Mouse (Mus musculus): Measurements from ENCODE around the gene Elf2.

DNA sequence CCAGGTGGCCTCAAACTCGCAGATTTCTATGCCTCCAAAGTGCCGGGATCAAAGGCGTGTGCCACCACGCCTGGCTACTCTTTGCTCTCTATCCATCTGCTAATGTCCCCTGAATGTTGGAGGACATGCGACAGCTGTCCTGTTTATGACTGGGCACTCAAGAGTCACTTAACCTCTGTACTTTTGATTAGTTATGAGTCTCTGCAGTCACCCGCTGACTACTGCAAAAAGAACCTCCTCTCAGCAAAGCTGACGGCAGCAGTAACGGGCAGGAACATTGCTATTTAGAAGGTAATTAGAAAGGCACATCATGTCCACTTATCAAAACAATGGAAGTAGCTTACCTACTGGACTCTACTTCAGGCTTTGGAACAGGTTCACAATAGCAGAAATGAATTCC, 118.6 kb downstream of the Elf2 start:
- TF ChIP-seq CTCF (IDR thresholded peaks at IDR 0.05; ENCODE audit: low read depth, low read length): no peak
- TF ChIP-seq GATA1 (IDR thresholded peaks at IDR 0.05; ENCODE audit: borderline replicate concordance, low read length): no peak
- TF ChIP-seq TAL1 (conservative IDR thresholded peaks at IDR 0.05; ENCODE audit: low read depth, low read length): no peak
- no peak for TF ChIP-seq POLR2AphosphoS5 (IDR thresholded peaks at IDR 0.05; ENCODE audit: insufficient replicate concordance, low read depth, low read length)

Data from G1E (cell line).